Mouse (Mus musculus) testis, adult 2 months (tissue): ENCODE measurements around the gene Ppp1r1c.

Experiments
- CTCF ChIP-seq: fragments of 200-500 bp; IDR thresholded peaks from 2 replicates; pipeline ENCODE4 v1.5.1; 2012; ENCODE audit warnings: low read depth, mild to moderate bottlenecking, inconsistent platforms, low read length, moderate library complexity; ENCODE audit not compliant: control insufficient read depth, insufficient read depth, insufficient replicate concordance
- POLR2A ChIP-seq: fragments of 200-500 bp; IDR thresholded peaks from 2 replicates; pipeline ENCODE4 v1.6.1; 2012; ENCODE audit warnings: low read depth, mild to moderate bottlenecking, inconsistent platforms, low read length, moderate library complexity; ENCODE audit not compliant: control insufficient read depth

- TF ChIP-seq POLR2A (no peak), CTCF (no peak)
Observed at GRCm38 (mm10) chr2:79780772-79781171, 73.2 kb downstream of the Ppp1r1c start.
